Mouse (Mus musculus) CH12.LX (cell line): ENCODE measurements around the gene Acot9. TPM values are rescaled to one million over a fixed set of nuclear protein-coding genes. Genes with fewer than 3 reads are reported as not detected.

Source experiments
- DNase-seq: peaks from one replicate; pipeline ENCODE4 v3.0.0-alpha.2; 2013; ENCODE audit errors: extremely low read depth
- H3K27ac ChIP-seq: 2 replicates; pipeline ENCODE4 v1.5.1; 2012; ENCODE audit warnings: low read depth, mild to moderate bottlenecking, control low read depth, moderate library complexity; ENCODE audit not compliant: insufficient read depth
- H3K27me3 ChIP-seq: replicated peaks from 2 replicates; pipeline ENCODE3; 2012; ENCODE audit warnings: inconsistent platforms
- H3K36me3 ChIP-seq, 2 experiments: replicated peaks in 1 of 2; 2 replicates each; pipeline versions ENCODE3 to v1.6.1; 2012; ENCODE audit warnings: inconsistent platforms in 1 of 2, low read length in 1 of 2, mild to moderate bottlenecking in 1 of 2, mixed read lengths in 1 of 2, moderate library complexity in 1 of 2; ENCODE audit not compliant: control insufficient read depth in 1 of 2, insufficient read depth in 1 of 2
- H3K4me1 ChIP-seq, 2 experiments: 2 replicates each; pipeline ENCODE4 v1.6.1; 2012; ENCODE audit warnings: inconsistent platforms in 1 of 2, moderate library complexity in 1 of 2; ENCODE audit not compliant: insufficient read depth in 2 of 2, control insufficient read depth in 1 of 2
- H3K4me2 ChIP-seq: 2 replicates; pipeline ENCODE4 v1.6.1; 2012; ENCODE audit warnings: low read depth, mild to moderate bottlenecking, control low read depth; ENCODE audit not compliant: poor library complexity, insufficient read depth, severe bottlenecking
- H3K4me3 ChIP-seq, 3 experiments: fragments of 150-350 bp in 1 of 3; sonication (generic) in 1 of 3; replicated peaks in 1 of 3; 2 replicates each; pipeline versions ENCODE3 to v1.5.1; 2011 to 2012; ENCODE audit warnings: low read depth in 2 of 3, low read length in 2 of 3, mild to moderate bottlenecking in 2 of 3, moderate library complexity in 2 of 3, control low read depth in 1 of 3, improper control_type of control experiment in 1 of 3, inconsistent platforms in 1 of 3, mixed read lengths in 1 of 3; ENCODE audit not compliant: poor library complexity in 1 of 3
- H3K79me2 ChIP-seq: replicated peaks from 2 replicates; pipeline ENCODE4 v1.6.1; 2012; ENCODE audit warnings: mild to moderate bottlenecking, moderate library complexity; ENCODE audit not compliant: control insufficient read depth, poor library complexity, insufficient read depth, severe bottlenecking; ENCODE audit errors: extremely low read depth
- H3K9ac ChIP-seq: 2 replicates; pipeline ENCODE4 v1.6.1; 2012; ENCODE audit warnings: low read depth, mild to moderate bottlenecking, control low read depth, moderate library complexity; ENCODE audit not compliant: insufficient read depth
- H3K9me3 ChIP-seq: replicated peaks from 2 replicates; pipeline ENCODE3; 2012; ENCODE audit warnings: low read length, inconsistent platforms, mixed read lengths
- CHD2 ChIP-seq: IDR thresholded peaks from 2 replicates; pipeline ENCODE4 v1.6.1; 2011; ENCODE audit warnings: low read length, improper control_type of control experiment
- ELF1 ChIP-seq: IDR thresholded peaks from 2 replicates; pipeline ENCODE4 v1.6.1; 2014; ENCODE audit warnings: low read depth, mild to moderate bottlenecking, inconsistent platforms, low read length, improper control_type of control experiment
- GABPA ChIP-seq: IDR thresholded peaks from 2 replicates; pipeline ENCODE4 v1.6.1; 2012; ENCODE audit warnings: low read depth, low read length, improper control_type of control experiment, inconsistent platforms; ENCODE audit not compliant: insufficient replicate concordance
- IRF4 ChIP-seq: IDR thresholded peaks from 2 replicates; pipeline ENCODE4 v1.6.1; 2014; ENCODE audit warnings: low read depth, mild to moderate bottlenecking, inconsistent platforms, low read length, improper control_type of control experiment
- JUN ChIP-seq: IDR thresholded peaks from 2 replicates; pipeline ENCODE4 v1.6.1; 2011; ENCODE audit warnings: low read depth, mild to moderate bottlenecking, low read length, improper control_type of control experiment, moderate library complexity; ENCODE audit not compliant: insufficient read depth
- KAT2A ChIP-seq: IDR thresholded peaks from 2 replicates; pipeline ENCODE4 v1.6.1; 2012; ENCODE audit warnings: low read length, improper control_type of control experiment, inconsistent platforms; ENCODE audit not compliant: insufficient replicate concordance
- MAX ChIP-seq: IDR thresholded peaks from 2 replicates; pipeline ENCODE4 v1.6.1; 2011; ENCODE audit warnings: low read length, improper control_type of control experiment
- MAZ ChIP-seq: IDR thresholded peaks from 2 replicates; pipeline ENCODE4 v1.6.1; 2012; ENCODE audit warnings: low read depth, mild to moderate bottlenecking, inconsistent platforms, low read length, improper control_type of control experiment, moderate library complexity
- MXI1 ChIP-seq: IDR thresholded peaks from 2 replicates; pipeline ENCODE4 v1.6.1; 2011; ENCODE audit warnings: mild to moderate bottlenecking, low read depth, low read length, improper control_type of control experiment
- MYC ChIP-seq: IDR thresholded peaks from 2 replicates; pipeline ENCODE4 v1.6.1; 2011; ENCODE audit warnings: low read depth, mild to moderate bottlenecking, improper control_type of control experiment, low read length
- NRF1 ChIP-seq: IDR thresholded peaks from 2 replicates; pipeline ENCODE4 v1.6.1; 2014; ENCODE audit warnings: low read depth, mild to moderate bottlenecking, inconsistent platforms, low read length, improper control_type of control experiment, moderate library complexity
- RAD21 ChIP-seq: IDR thresholded peaks from 2 replicates; pipeline ENCODE4 v1.6.1; 2011; ENCODE audit warnings: low read depth, mild to moderate bottlenecking, low read length, improper control_type of control experiment, moderate library complexity
- RCOR1 ChIP-seq: conservative IDR thresholded peaks from 2 replicates; pipeline ENCODE4 v1.6.1; 2012; ENCODE audit warnings: low read depth, mild to moderate bottlenecking, inconsistent platforms, low read length, improper control_type of control experiment
- SIN3A ChIP-seq: IDR thresholded peaks from 2 replicates; pipeline ENCODE4 v1.6.1; 2012; ENCODE audit warnings: low read length, improper control_type of control experiment, inconsistent platforms
- SMC3 ChIP-seq: IDR thresholded peaks from 2 replicates; pipeline ENCODE4 v1.6.1; 2011; ENCODE audit warnings: low read depth, low read length, improper control_type of control experiment
- USF1 ChIP-seq: IDR thresholded peaks from 2 replicates; pipeline ENCODE4 v1.6.1; 2014; ENCODE audit warnings: low read depth, mild to moderate bottlenecking, inconsistent platforms, low read length, improper control_type of control experiment
- ZC3H11A ChIP-seq: IDR thresholded peaks from 2 replicates; pipeline ENCODE4 v1.6.1; 2012; ENCODE audit warnings: low read depth, mild to moderate bottlenecking, inconsistent platforms, low read length, improper control_type of control experiment
- ZMIZ1 ChIP-seq: IDR thresholded peaks from 2 replicates; pipeline ENCODE4 v1.6.1; 2012; ENCODE audit warnings: low read depth, mild to moderate bottlenecking, inconsistent platforms, low read length, improper control_type of control experiment
- ZNF384 ChIP-seq: IDR thresholded peaks from 2 replicates; pipeline ENCODE4 v1.6.1; 2012; ENCODE audit warnings: low read depth, low read length, improper control_type of control experiment, inconsistent platforms
- dilution Hi-C: fragments of 300-500 bp; cut with MboI; formaldehyde crosslinking; loops from 2 replicates; pipeline ENCODE4 v1.14.3; 2020; ENCODE audit warnings: low sequenced_read_pairs; ENCODE audit not compliant: extremely low pct_unique_long_range_greater_than_20kb, extremely low pct_ligation_motif_present
- in situ Hi-C: fragments of 300-500 bp; cut with MboI; formaldehyde crosslinking; loops from 3 replicates; pipeline ENCODE4 v1.14.3; 2019; ENCODE audit warnings: low sequenced_read_pairs, low pct_ligation_motif_present, low pct_unique_long_range_greater_than_20kb, mixed read lengths
- polyA plus RNA-seq: library from polyadenylated mRNA; unstranded; fragments of >175 nt; gene quantifications from 2 replicates; pipeline ENCODE4 v1.2.1, GENCODE M21; 2012; ENCODE audit warnings: low read depth; ENCODE audit not compliant: insufficient read length
- total RNA-seq, 2 experiments: library from RNA; depleted of rRNA; stranded (reverse); fragments of 300-350 nt in 1 of 2; fragments of >200 nt in 1 of 2; gene quantifications; 2 replicates each; pipeline ENCODE4 v1.2.3; 2012 to 2014

Gene Acot9
- total and polyA plus RNA-seq, 3 experiments, result 39.1 to 70.6 (median 46.2) TPM

- no peak for TF ChIP-seq ELF1
These were observed 75.9 kb downstream of the Acot9 start (continued) for GRCm38 (mm10) chrX:155337905-155338721.

GRCm38 (mm10) chrX:155340654-155341053, 78.4 kb downstream of the Acot9 start, which contains the start of gene Prdx4:
Gene Prdx4, minus strand, starts transcription at chrX:155340754.
- no peak within 1 kb of the TSS for H3K27ac ChIP-seq
- dilution Hi-C loops, result no loop called here
- TF ChIP-seq MYC (no peak), MXI1 (no peak), RCOR1 (no peak), SIN3A (no peak), NRF1 (no peak), SMC3 (no peak), JUN (no peak), USF1 (no peak), ZMIZ1 (no peak), GABPA (no peak), CHD2 (no peak), MAZ (no peak), ELF1 (no peak), MAX (no peak), ZC3H11A (no peak), ZNF384 (no peak), RAD21 (no peak), KAT2A (no peak), IRF4 (no peak)
- H3K9me3 ChIP-seq, result no peaks in the 10 kb centered on the region
- no peak for DNase-seq
- H3K36me3 ChIP-seq, result no peaks in the 10 kb centered on the region
- H3K4me1 ChIP-seq, result peaks cover 2 to 4% of the 10 kb centered on the region in 2 experiments; a peak in 2 of 4 replicates
- in situ Hi-C loops, result no loop called here
- H3K27me3 ChIP-seq, result no peaks in the 10 kb centered on the region
- no peak within 1 kb of the TSS for H3K9ac ChIP-seq
- H3K4me3 ChIP-seq, result no peak within 1 kb of the TSS
- H3K79me2 ChIP-seq, result peaks cover 9% of the 10 kb centered on the region
- H3K4me2 ChIP-seq, result no peak within 1 kb of the TSS
